Mouse (Mus musculus): ENCODE results near the gene Pip5kl1. TPM values are rescaled to one million over a fixed set of nuclear protein-coding genes. Genes with fewer than 3 reads are reported as not detected.

The Pip5kl1 gene
- total and polyA plus RNA-seq, 3 experiments, result 0.13 to 0.71 TPM; not detected in 1

GRCm38 (mm10) chr2:32576532-32576931 lies 1.9 kb downstream of the Pip5kl1 start:
- Histone ChIP-seq H3K36me3 (replicated peaks) (peaks cover 46% of the 10 kb centered on the region), H3K4me1 (ENCODE audit: insufficient read depth, low read depth, low read length) (peaks cover 26% of the 10 kb centered on the region), H3K9me3 (replicated peaks) (no peaks in the 10 kb centered on the region), H3K27me3 (ENCODE audit: insufficient read depth, low read length) (peaks cover 42% of the 10 kb centered on the region), H3K4me3 (ENCODE audit: low read depth, low read length) (no peak overlapping the region)
- DNase-seq (ENCODE audit: low spot score) (no peak), ATAC-seq (ENCODE audit: extremely low read depth, insufficient number of reproducible peaks, low FRiP score, poor library complexity, severe bottlenecking) (no peak)
- TF ChIP-seq GATA1 (IDR thresholded peaks at IDR 0.05; ENCODE audit: borderline replicate concordance, low read length) (no peak), TAL1 (conservative IDR thresholded peaks at IDR 0.05; ENCODE audit: low read depth, low read length) (no peak), CTCF (IDR thresholded peaks at IDR 0.05; ENCODE audit: low read depth, low read length) (no peak), POLR2AphosphoS5 (IDR thresholded peaks at IDR 0.05; ENCODE audit: insufficient replicate concordance, low read depth, low read length) (no peak), GATA2 (IDR thresholded peaks at IDR 0.05; ENCODE audit: borderline replicate concordance, low read depth, low read length) (no peak)

GRCm38 (mm10) chr2:32578146-32579046 lies 3.8 kb downstream of the Pip5kl1 start:
- ATAC-seq (ENCODE audit: extremely low read depth, insufficient number of reproducible peaks, low FRiP score, poor library complexity, severe bottlenecking), result no peak
- TF ChIP-seq POLR2AphosphoS5 (IDR thresholded peaks at IDR 0.05; ENCODE audit: insufficient replicate concordance, low read depth, low read length) (no peak), TAL1 (conservative IDR thresholded peaks at IDR 0.05; ENCODE audit: low read depth, low read length) (no peak), CTCF (IDR thresholded peaks at IDR 0.05; ENCODE audit: low read depth, low read length) (no peak), GATA1 (IDR thresholded peaks at IDR 0.05; ENCODE audit: borderline replicate concordance, low read length) (no peak), GATA2 (IDR thresholded peaks at IDR 0.05; ENCODE audit: borderline replicate concordance, low read depth, low read length) (no peak)

GRCm38 (mm10) chr2:32581450-32582095 lies 7.0 kb downstream of the Pip5kl1 start:
- Histone ChIP-seq H3K36me3 (replicated peaks) (peaks cover 1% of the 10 kb centered on the region), H3K4me1 (ENCODE audit: insufficient read depth, low read depth, low read length) (peaks cover 30% of the 10 kb centered on the region), H3K4me3 (ENCODE audit: low read depth, low read length) (no peak overlapping the region), H3K9me3 (replicated peaks) (no peaks in the 10 kb centered on the region), H3K27me3 (ENCODE audit: insufficient read depth, low read length) (peaks cover 47% of the 10 kb centered on the region)
- ATAC-seq (ENCODE audit: extremely low read depth, insufficient number of reproducible peaks, low FRiP score, poor library complexity, severe bottlenecking) (no peak), DNase-seq (ENCODE audit: low spot score) (peak; percentile 38)
- TF ChIP-seq CTCF (IDR thresholded peaks at IDR 0.05; ENCODE audit: low read depth, low read length) (no peak), GATA1 (IDR thresholded peaks at IDR 0.05; ENCODE audit: borderline replicate concordance, low read length) (no peak), POLR2AphosphoS5 (IDR thresholded peaks at IDR 0.05; ENCODE audit: insufficient replicate concordance, low read depth, low read length) (no peak), TAL1 (conservative IDR thresholded peaks at IDR 0.05; ENCODE audit: low read depth, low read length) (no peak), GATA2 (IDR thresholded peaks at IDR 0.05; ENCODE audit: borderline replicate concordance, low read depth, low read length) (no peak)

More at GRCm38 (mm10) chr2:32578146-32579046, 3.8 kb downstream of the Pip5kl1 start:
- DNase-seq (ENCODE audit: low spot score), result no peak
- H3K4me1 ChIP-seq (ENCODE audit: insufficient read depth, low read depth, low read length), result peaks cover 17% of the 10 kb centered on the region
- H3K9me3 ChIP-seq (replicated peaks), result no peaks in the 10 kb centered on the region
- H3K36me3 ChIP-seq (replicated peaks), result peaks cover 28% of the 10 kb centered on the region
- H3K4me3 ChIP-seq (ENCODE audit: low read depth, low read length), result no peak overlapping the region
- peaks cover 52% of the 10 kb centered on the region for H3K27me3 ChIP-seq (ENCODE audit: insufficient read depth, low read length)

GRCm38 (mm10) chr2:32582830-32583799 lies 8.5 kb downstream of the Pip5kl1 start:
- H3K4me1 ChIP-seq (ENCODE audit: insufficient read depth, low read depth, low read length), result peaks cover 43% of the 10 kb centered on the region
- no peaks in the 10 kb centered on the region for H3K9me3 ChIP-seq (replicated peaks)
- H3K27me3 ChIP-seq (ENCODE audit: insufficient read depth, low read length), result peaks cover 37% of the 10 kb centered on the region
- no peaks in the 10 kb centered on the region for H3K36me3 ChIP-seq (replicated peaks)
- ATAC-seq (ENCODE audit: extremely low read depth, insufficient number of reproducible peaks, low FRiP score, poor library complexity, severe bottlenecking) (0 out of 2 replicates have a peak, but pooled peaks have one; percentile 38), DNase-seq (ENCODE audit: low spot score) (peak; percentile 69)
- peak overlapping the region; percentile 58; the same call in 1 of the 2 replicates for H3K4me3 ChIP-seq (ENCODE audit: low read depth, low read length)
- TF ChIP-seq CTCF (IDR thresholded peaks at IDR 0.05; ENCODE audit: low read depth, low read length) (peak; percentile 98), GATA2 (IDR thresholded peaks at IDR 0.05; ENCODE audit: borderline replicate concordance, low read depth, low read length) (no peak)

- DNase-seq (ENCODE audit: low spot score) (no peak), ATAC-seq (ENCODE audit: extremely low read depth, insufficient number of reproducible peaks, low FRiP score, poor library complexity, severe bottlenecking) (no peak)
- TF ChIP-seq CTCF (IDR thresholded peaks at IDR 0.05; ENCODE audit: low read depth, low read length) (no peak), POLR2AphosphoS5 (IDR thresholded peaks at IDR 0.05; ENCODE audit: insufficient replicate concordance, low read depth, low read length) (no peak), TAL1 (conservative IDR thresholded peaks at IDR 0.05; ENCODE audit: low read depth, low read length) (no peak), GATA2 (IDR thresholded peaks at IDR 0.05; ENCODE audit: borderline replicate concordance, low read depth, low read length) (no peak), GATA1 (IDR thresholded peaks at IDR 0.05; ENCODE audit: borderline replicate concordance, low read length) (no peak)
- Histone ChIP-seq H3K9me3 (replicated peaks) (no peaks in the 10 kb centered on the region), H3K4me1 (ENCODE audit: insufficient read depth, low read depth, low read length) (peaks cover 61% of the 10 kb centered on the region), H3K4me3 (ENCODE audit: low read depth, low read length) (no peak overlapping the region), H3K36me3 (replicated peaks) (peaks cover 15% of the 10 kb centered on the region), H3K27me3 (ENCODE audit: insufficient read depth, low read length) (peaks cover 23% of the 10 kb centered on the region)
These were observed 10.6 kb downstream of the Pip5kl1 start for GRCm38 (mm10) chr2:32585149-32585714.
